Mouse (Mus musculus) urinary bladder, postnatal 36 days (tissue): Measurements from ENCODE around the gene Cmbl.

ENCODE experiments used
- DNase-seq, 2 experiments: peaks; one replicate each; pipeline ENCODE4 v3.0.0; 2022; ENCODE audit warnings: low spot score in 2 of 2, mixed read lengths in 1 of 2

The Cmbl gene

DNA sequence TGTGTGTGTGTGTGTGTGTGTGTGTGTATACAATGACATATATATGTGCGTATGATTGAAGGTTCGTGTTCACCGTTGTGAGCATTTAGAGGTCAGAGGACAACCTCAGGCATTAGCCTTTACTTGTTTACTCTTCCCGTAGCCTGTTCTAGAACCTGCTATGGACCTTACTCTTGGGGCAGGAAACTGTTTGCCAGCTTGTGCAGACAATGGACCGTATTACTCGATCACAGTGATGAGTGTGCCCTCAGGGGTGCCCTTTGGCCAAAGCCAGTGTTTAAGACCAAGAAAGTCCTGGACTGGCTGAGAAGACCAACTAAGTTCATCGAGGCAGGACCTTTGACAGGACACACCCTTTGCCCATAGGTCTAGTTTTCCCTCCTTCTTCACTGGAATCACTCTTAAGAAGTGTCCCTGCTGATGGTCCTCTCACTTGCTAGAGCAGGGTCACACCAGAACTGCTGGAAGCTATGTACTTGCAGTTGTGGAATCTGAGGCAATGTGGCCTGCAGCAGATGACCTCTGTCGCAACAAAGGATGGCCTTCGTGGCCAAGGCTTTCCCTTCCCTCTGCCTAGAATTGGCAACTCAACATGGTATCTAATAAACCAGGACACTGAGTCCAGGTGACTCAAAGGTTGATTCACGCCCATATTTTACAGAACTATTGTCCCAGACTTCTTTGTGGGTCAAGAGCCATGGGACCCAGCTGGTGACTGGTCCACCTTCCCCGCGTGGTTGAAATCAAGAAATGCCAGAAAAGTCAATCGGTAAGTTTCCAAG lies 18.3 kb downstream of the Cmbl start:
- peak in 1 of 2 experiments; percentile 57 for DNase-seq

DNA sequence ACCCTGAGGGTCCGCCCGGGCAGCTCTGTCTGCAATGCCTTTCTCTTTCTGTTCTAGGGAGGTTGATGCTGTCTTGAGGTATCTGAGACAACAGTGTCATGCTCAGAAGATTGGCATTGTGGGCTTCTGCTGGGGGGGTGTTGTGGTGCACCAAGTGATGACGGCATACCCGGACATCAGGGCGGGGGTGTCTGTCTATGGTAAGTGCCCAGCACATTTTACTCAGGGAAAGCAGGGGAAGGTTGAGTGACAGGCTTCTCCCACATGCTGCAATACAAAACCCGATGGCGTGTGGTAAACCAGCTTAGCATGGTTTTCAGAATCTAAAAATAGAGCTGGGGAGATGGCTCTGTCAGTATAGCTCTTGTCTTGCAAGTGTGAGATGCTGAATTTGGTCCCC lies 20.0 kb downstream of the Cmbl start:
- DNase-seq: no peak

DNA sequence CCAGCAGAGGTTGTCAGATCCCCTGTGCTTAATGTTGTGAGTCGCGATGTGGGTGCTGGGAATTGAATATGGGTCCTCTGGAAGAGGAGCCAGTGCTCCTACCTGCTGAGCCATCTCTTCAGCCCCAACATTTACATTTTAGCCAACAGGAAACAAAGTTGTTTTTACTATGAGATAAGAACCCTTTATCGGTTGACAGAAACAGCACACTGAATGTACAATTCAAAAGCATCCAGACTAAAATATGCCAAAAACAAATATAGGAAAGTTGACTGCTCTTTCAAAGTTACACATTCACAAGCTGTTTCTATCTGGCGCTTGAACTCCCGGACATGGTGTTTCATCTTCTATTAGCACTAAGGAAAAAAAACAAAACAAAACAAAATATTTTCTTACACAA lies 20.9 kb downstream of the Cmbl start:
- no peak for DNase-seq

DNA sequence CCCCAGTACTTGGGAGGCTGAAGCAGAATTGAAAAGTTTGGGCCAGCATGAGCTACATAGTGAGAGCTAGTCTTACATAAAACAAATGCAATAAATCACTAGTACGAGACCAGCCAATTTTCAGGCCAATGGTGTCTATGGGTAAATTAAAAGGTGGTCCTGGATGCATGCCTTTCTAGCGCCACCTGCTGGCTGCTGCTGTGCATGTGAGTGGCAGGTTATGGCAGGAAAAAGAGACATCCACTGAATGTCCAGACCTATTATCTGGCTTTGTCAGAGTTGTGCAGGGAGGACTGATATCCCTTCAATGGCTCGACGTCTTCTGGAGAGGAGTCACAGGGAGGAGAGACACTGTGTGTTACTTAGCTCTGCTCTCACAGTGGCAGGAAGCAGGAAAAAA lies 21.3 kb downstream of the Cmbl start:
- peak; percentile 78 to 86 for DNase-seq

DNA sequence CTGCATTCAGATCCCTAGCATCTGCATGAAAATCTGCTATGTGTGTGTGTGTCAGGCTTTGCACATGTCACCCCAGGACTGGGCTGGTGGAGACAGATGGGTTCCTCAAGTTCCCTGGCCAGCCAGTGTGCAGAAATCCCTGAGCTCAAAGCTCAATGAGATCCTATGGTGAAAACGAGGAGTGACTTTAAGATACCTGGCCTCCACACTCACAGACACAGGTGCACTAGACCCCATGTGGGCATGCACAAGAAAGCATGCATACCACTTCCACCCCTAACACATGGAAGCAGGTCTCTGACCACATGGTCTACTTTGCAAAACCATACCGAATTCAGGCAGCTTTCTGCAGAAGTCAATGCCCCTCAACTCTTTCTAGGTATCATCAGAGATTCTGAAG lies 22.6 kb downstream of the Cmbl start:
- no peak for DNase-seq

DNA sequence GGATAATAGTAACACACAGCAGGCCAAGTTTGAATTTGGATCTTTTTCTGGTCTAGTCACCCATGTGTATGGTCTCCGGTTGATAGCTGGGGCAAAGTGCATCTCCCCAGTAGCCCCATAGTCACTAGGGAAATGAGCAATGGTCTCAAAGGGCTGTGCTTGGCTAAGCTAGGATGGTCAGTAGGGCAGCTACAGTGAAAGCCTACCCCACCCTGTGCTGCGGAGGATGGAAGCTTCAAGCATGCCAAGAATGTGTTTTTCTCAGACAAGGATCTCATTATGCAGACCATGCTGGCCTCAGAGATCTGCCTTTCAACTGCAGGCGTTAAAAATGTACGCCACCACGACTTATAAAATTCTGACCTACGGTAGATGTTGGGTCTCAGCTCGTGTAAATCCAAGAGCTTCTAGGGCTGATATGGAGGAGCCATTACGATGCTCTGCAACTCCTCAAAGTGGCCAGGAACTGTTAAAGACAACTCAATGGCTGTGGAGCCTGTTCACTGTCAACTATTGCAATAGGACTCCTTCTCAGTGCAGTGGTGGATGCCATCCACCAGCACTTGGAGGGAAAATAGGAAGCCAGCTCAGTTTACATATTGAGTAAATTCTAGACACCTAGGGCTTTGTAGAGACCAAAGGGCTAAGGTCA lies 23.9 kb downstream of the Cmbl start:
- no peak for DNase-seq

DNA sequence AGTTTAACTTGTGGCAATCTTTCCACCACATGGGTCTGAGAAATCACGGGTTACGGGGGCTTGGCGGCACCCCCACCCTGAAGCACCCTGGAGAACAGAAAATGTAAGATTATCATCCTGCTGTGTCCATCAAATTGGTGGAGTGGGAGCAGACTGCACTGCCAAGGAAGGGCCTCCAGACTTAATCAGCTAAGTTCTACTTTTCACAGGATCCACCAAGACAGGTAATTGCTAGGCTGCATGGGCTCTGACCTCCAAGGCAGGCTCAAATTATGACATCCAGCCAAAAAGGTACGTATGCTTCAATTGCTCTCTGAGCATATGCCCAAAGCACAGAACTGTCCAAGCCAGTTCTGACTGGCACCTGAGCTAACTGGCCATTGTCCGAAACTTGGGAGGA lies 25.0 kb downstream of the Cmbl start:
- no peak for DNase-seq

DNA sequence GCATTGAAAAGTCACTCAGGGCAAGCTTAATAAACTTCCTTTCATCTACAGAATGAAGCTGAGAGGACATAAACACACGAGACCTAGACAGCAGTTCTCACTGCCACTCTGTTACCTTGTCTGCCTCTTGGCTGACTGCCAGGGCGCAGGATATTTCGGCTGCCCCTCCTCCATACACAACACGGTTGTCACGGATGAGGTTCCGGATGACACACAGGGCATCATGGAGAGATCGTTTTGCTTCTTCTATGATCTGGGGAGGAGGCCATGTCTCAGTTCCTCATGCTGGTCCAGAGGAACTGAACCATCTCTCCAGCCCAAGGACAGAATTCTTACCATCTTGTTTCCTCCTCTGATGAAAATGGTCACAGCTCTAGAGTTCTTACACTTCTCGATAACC lies 27.3 kb downstream of the Cmbl start:
- DNase-seq: no peak

DNA sequence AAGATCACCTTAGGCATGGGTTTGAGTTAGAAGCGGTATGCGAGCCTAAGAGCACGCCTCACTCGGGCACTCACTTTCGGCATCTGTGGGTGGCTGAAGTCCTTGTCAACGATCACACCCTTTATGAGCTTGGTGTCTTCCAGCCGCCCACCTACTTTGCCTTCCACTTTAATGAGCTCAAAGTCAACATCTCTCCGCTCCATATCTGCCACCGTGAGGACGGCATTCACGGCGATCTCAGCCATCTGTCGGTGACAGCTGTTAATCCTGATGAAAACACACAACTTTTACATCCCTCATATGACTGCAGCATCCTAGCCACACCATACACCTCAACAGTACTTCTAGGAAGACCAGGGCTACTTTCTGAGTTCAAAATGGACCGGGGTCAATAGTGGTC lies 29.1 kb downstream of the Cmbl start:
- DNase-seq: no peak

DNA sequence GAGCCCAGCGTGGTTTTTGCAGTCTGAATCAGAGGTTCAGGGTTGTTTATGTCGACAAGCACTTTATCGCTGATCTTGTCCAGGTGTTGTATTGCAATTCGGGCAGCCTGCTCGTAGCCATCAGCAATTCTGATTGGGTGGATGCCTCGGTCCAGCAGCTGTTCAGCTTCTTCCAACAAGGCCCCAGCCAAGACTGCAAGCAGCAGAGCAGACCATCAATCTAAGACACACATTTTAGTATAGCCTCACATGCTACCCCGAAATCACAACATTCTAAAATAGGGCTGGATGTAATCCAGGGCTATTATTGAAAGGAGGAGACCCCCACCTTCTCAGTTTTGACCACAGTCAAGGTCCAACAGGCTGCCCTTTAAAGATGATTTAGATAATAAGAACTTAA lies 30.5 kb downstream of the Cmbl start:
- DNase-seq: no peak

DNA sequence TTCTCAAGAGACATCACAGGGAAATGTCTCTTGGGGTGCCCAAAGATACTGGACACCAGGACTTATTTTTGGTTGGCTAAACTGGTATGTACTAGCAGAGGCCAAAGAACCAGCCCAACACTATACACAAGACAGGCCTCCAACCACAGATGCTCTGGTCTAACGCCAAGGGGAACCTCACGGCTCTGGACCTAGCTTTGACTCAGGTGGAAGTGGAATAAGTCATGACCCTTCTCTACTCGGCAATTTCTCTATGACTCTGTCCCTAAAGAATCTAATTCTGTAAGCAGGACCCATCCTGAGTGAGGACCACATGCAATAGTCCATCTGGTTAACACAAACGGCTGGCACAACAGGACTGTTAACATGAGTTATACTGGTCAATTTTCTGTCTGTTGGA lies 34.6 kb downstream of the Cmbl start:
- no peak for DNase-seq

DNA sequence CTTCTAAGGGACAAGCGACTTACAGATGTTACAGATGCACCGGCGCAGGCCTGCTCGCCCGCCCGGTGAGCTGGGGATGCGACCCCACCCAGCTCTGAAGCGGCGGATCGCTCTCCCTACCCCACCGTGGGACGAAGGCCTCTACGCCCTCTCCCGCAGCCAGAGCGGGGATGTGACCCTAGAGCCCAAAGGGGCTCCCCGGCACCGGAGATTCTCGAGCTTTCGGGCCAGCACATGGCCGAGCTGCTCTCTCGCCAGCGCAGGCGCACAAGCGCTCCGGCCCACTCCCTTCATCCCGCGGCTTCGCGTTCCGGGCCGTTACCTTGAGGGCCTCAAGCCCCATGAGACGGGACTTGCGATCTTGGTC lies 36.1 kb downstream of the Cmbl start:
- no peak for DNase-seq

DNA sequence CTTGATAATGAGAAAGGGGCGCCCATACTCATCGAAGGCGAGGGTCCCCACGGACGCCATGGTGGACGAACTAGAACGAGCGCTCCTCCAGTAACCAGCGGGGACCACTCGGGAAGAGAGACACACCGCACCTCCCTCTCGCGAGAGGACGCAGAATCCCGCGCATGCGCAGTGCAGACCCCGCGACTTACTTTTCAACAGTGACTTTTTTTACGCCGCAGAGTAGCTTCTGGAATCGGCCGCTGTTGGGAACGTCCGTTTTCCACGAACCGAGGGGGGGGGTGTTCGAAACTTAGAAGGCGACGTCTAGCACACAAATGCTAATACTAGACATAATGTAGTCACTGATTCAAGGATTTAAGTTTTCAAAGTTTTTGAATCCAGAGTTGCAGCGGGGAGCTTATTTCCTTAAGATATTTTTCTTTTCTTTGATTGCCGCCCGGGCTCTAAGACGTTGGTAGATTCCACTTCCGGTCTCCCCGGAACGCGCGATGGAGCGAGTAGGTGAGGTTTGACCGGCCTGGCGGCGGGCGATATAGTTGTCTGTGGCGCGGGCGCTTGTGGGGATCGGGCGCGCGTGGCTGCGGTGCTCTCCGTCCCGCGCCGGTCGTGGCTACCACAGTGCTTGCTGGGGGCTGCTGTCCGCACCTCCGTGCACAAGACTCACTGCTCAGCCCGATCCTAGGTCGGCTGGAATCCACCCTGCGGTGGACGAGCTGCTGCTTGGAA lies 36.6 kb downstream of the Cmbl start, which contains the start of the genes Cct5 and Fam173b:
Cct5 (minus strand) TSS at position 159 of the 729 bp plus-strand sequence.
Fam173b (plus strand) TSS at position 207 of the 729 bp plus-strand sequence.
- peak; percentile 98 for DNase-seq

DNA sequence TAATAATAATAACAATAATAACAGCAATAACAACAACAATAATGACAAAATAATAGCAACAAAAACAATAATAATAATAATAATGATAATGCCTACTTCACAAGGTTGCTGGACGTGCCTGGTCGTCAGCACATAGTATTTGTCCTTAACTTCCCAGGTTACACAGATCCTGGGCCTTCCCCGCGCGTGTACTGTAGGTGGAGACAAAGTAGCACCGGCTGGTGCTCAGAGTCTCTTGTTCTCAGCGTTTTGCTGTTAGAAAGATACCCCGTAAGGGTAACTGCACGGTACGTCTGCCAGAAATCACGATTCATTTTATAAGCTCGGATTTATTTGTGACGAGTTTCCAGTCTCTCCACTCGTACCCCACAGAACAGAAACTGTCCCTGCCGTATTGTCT lies 37.2 kb downstream of the Cmbl start:
- DNase-seq: peak in 1 of 2 experiments; percentile 31

DNA sequence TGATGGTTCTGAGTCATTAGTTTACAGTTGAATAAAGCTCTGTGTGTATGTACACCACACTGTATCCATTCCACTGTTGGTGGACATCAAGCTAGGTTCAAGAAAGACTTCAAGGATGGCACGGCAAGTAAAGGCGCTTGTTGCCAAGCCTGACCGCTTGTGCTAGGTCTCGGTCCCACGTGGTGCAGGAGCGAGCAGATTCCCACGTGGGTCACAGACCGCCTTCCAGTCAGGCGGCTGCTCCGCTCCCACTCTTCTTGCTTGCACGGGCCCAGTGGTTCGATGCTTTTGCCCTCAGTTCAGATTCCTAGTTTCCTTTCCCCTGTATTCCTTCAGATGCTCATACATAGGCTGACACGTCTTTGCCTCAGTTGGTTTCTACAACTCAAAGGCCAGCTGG lies 37.9 kb downstream of the Cmbl start:
- DNase-seq: no peak

DNA sequence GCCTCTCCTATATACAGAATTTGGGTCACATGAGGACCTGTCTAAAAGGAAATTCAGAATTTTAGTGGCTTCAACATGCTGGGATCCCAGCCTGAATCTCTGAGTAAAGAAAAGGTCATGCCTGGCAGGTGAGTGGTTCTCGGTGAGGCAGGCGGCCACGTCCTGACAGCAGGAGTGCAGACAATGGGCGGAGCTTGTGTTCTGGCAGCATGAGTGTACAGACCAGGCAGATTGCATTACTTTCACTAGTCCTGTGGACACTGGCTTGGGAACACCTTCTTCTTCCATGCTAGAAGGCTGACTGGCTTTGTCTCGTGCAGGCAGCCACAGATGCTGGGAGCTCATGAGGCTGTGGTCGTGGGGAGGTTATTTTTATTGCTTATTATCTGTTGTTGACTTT lies 41.6 kb downstream of the Cmbl start:
- peak in 1 of 2 experiments; percentile 35 for DNase-seq

DNA sequence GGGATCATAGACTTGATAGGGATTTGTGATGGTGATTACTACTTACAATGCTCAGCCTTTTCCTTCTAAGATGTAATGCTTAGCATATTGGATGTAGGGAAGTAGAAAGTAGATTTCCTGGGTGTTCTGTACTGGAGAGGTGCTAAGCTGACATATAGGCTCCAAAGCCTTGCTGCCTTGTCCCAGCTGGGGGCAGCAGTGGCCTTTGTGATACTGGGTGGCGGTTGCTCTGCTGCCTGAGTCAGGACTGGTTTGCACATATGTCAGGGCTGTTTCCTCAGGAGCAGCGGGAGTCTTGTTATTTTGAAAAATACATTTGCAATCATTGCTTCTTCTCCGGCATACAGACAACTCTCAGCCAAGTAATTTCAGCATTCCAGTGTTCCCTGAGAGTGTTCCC lies 45.8 kb downstream of the Cmbl start:
- no peak for DNase-seq

DNA sequence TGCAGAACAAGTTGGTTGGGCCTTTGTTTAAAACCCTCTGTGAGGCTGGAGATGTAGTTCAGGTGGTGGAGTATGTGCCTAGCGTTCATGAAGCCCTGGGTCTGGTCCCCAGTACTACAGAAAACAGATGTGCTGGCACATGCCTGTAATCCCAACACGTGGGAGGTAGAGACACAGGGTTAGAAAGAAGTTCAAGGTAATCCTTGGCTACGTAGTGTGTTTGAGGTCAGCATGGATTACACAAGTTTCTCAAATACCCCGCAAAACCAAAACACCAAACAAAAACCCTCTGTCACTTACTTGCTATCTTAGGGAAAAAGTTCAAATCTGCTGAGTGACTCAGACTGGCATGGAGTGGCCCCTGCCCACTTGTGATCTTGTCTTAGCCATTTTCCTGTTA lies 46.8 kb downstream of the Cmbl start:
- no peak for DNase-seq

DNA sequence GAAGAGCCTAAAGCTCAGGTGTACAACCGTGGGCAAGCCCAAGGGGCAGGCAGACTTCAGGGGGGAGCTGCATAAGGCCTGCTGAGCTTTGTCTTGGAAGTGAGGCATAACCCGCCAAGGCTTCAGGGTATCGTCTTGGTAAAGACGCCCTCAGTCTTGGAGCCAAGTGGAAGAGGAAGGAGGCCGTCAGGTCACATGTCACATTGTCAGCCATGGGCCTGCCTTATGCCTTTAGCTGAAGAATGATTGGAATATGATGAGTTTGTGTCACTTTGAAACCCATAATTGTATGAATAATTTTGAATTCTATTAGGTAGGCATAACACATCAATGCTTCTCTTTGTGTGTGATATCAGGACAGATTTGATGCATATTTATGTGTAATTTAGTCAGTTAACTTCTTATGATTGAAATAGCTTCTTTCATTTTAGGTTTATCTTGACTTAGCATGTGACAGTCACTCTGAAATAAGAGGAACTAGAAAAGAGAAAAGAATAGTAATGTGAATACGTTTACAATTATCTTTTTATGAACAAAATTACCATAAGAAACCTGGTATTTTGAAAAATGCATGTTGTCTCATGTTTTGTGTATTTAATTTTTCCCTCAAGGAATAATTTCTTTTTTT lies 48.8 kb downstream of the Cmbl start:
- DNase-seq: no peak

DNA sequence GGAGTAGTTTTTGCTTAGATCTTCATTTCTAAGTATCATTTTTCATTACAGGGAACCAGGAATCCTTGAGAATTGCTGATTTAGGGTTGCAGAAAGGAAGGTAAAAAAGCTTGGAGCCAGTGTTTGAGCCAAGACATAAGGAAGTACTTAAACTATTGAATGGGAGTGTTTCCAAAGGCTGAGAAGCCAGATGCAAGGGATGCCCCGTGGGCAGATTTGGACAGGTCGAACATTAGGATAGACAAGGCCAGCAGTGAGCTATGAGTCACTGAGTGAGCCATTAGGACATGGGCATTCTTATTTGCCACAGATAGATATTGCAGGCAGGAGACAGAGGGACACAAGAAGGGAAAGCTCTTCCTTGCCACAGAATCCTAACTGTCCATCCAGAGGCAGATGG lies 49.5 kb downstream of the Cmbl start:
- DNase-seq: no peak

DNA sequence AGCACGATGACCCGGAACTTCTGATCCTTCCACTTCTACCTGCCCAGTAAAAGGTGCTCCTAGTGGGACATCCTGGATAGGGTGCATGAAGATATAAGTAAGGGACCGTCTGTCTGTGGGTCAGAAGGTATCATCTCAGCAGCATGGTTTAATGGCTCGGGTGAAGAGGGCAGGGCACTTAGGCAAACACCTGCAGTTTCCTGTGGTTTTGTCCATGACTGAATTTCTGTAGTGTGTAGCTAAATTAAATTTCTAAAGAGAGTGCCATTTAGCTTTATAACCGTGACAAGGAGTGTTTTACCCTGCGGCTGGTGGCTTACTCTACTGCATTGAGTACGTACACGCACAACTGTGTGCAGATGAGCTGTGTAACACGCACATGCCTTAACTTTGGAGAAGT lies 52.1 kb downstream of the Cmbl start:
- DNase-seq: no peak

DNA sequence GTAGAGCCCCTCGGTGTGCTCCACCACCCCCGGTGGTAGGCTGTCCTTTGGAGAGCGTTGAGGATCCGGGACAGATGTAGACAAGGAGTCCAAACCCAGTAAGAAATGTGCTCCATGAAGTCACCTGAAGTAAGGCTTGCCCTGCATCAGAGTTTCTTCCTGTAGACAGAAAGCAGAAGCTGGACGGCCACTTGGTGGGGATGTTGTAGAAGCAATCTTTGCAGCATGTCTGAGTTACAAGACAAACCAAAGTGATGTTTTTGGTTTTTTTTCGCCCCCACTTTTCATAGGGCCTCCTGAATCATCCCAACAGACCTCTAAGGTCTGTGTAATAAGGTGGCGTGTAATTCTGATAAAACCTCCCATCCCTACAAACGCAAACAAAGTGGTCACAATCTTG lies 54.3 kb downstream of the Cmbl start:
- DNase-seq: no peak
